Mouse (Mus musculus) gastrocnemius, postnatal 10 days (tissue): Measurements from ENCODE around the gene Snf8. TPM values are rescaled to one million over a fixed set of nuclear protein-coding genes. Genes with fewer than 3 reads are reported as not detected.

ENCODE experiments used
- DNase-seq: peaks from one replicate; pipeline ENCODE4 v3.0.0; 2021; ENCODE audit warnings: mixed read lengths
- total RNA-seq, 2 experiments: library from RNA; stranded (reverse); gene quantifications; 2 replicates each; pipeline ENCODE4 v1.2.3; 2021

Gene Snf8
- total RNA-seq, 2 experiments from 2014 or later = 31.6 to 34.5 TPM

DNA sequence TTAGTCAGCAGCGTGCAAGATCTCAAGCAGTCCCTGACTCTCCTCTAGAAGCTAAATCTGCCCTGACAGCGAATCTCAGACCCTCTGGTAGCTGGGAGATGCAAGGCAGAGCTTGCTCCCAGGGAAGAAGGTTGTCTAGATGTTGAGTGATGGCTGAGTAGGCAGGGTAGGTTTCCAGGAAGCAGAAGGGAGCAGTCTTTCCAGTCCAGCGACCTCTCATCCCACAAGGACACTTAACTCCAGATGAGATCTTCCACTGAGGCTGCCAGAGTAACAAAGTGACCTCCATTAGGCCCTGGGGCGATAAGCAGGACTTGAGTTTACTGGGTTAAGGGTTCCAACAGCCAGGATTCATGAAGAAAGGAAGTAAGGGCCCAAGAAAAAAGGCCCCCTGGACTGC is 14.1 kb upstream of the Snf8 start:
- DNase-seq = no peak

DNA sequence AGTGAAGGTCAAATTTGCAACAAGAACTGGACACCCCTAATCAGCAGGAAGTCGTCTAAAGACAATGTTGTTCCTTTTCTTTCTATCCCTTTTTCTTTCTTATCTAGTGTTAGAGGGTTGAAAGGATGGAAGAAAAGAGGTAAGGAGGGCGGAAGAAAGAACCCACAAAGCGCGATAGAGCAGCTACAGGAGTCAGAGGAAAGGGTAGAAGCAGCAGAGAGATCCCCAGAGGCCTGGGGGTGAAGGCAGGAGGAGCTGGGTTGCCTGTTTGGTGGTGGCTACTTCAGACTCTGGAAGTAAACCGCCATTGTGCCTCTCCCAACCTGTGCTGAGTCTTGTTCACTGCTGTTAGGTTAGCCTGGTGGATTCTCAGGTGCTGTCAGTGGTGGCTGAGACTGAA is 6.6 kb upstream of the Snf8 start:
- DNase-seq = no peak

DNA sequence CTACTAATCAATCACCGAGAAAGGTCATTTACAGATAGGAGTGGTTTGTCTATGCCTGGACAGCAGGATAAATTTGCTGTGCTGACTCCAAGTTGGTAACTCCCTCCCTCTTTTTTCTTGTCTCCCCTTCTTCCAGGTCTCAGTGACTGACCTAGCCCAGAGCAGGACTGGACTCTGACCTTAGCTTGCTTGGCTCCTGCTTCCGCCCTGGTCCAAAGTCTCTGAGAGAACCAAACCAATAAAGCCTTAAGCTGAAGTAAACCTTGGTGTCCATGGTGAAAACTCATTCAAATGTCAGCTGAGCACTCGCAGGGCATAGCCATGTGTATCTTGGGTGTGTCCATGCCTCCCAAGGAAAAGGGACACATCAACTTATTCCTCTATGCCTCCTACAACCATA is 4.1 kb upstream of the Snf8 start:
- DNase-seq = no peak

DNA sequence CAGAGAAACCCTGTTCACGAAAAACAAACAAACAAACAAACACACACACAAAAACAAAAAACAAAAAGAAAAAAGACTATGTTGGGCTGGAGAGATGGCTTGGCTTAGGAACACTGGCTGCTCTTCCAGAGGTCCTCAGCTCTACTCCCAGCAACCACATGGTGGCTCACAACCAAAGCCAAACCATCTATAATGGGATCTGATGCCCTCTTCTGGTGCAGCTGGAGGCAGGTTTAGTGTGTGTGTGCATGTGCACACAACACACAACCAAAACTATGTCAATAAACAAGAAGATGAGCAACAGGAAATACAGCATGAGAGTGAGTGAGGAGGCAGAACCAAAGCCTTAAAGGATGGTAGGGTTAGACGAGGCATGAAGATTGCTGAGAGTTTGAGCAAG is 3.0 kb upstream of the Snf8 start:
- DNase-seq = no peak

DNA sequence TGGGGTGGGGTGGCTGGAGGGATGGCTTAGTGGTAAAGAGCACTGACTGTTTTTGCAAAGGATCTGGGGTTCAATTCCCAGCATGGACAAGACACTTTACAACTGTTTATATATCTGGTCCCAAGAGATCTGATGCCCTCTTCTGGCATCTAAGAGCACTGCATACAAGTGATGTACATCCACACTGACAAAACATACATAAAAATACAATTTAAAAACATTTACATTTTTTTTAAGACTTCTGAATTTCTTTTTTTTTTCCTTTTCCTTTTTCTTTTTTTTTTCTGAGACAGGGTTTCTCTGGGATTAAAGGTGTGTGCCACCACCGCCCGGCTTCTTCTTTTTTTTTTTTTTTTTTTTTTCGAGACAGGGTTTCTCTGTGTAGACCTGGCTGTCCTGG is 1.4 kb upstream of the Snf8 start:
- DNase-seq = no peak

DNA sequence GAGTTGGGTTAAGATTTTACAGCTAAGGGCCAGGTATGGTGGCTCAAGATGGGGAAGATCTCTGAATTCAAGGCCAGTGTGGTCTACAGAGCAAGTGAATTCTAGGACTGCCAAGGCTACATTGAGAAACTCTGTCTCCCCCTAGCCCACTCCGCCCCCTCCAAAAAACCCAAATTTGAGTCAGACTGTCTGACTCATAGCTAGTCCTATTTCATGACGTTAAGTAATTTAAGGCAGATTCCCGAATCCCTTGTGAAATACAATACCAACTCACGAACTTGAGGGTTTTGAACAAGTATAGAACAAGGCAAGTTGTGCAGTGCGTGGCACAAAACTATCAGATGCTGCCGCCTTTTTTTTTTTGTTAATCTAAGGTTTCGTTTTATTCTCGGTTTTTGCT is 569 bp upstream of the Snf8 start:
- no peak for DNase-seq

DNA sequence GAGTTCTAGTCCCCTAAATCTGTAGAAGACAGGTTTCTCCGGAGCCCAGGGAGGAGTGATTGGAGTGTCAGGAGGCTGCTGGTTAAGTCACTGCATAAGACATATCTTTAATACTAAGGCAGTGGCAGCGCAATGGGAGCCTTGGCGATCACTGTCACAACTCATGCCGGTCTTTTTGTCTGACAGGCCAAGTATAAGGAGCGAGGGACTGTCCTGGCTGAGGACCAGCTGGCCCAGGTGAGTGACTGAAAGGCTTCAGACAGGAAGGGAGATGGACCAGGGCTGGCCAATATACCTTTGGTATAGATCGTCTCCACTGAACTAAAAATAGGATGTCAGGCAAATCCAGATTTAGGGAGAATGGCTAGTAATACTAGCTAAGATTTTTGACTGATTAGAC is 448 bp downstream of the Snf8 start:
- DNase-seq = peak; percentile 28

DNA sequence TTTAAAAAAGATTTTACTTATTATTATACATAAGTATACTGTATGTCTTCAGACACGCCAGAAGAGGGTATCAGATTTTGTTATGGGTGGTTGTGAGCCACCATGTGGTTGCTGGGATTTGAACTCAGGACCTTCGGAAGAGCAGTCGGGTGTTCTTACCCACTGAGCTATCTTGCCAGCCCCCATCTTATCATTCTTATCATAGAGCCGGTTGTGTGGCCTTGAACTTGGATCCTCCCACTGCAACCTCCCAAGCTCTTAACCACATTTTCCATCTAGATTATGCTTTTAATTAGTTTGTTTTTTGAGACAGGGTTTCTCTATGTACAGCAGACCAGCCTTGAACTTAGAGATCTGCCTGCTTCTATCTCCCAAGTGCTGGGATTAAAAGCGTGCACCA is 2.8 kb downstream of the Snf8 start:
- DNase-seq = no peak

DNA sequence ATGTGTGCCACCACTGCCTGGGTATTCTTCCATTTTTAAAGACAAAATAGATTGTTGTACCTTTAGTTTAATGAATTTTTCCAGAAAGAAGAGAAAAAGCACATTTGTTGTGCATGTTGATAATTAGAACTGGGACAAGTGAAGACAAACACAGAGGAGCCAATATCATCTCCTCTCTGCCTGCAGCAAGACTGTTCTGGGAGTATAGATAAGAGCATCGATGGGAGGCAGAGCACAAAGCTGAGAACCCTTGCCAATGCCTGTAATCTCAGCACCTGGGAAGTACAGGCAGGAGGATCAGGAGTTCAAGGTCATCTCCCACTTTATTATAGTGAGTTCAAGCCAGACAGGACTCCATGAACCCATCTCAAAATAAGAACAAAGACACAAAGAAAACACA is 3.9 kb downstream of the Snf8 start:
- DNase-seq = no peak

DNA sequence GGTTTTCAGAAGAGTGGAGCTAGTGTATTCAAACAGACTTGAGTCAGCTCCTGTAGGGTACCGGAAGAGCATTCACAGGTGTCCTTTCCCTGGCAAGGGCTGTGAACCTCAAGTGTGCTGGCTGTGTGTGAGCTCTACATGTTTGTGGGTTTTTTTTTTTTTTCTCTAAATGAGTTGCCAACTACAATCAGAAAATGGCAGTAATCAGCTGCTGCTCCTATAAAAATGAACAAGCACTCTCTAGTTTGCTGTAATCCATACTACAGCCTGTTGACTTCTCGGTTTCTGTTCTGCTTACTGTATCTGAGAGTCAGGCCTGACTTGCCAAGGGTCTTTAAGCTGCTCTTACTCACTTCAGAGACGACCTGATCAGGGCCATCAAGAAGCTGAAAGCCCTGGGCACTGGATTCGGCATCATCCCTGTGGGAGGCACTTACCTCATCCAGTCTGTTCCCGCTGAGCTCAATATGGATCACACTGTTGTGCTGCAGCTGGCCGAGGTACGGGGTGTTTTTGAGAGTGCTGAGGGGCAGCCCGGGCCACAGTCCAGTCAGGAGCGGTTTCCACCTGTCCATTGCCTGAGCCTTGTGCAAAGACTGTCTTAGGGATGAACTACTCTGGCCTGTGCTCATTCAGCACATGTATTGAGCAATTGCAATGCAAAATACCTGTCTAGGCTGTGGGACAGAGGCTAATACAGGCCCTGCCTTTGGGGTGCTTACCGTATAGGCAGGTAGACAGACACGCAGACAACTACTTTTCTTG is 10.3 kb downstream of the Snf8 start:
- no peak for DNase-seq

DNA sequence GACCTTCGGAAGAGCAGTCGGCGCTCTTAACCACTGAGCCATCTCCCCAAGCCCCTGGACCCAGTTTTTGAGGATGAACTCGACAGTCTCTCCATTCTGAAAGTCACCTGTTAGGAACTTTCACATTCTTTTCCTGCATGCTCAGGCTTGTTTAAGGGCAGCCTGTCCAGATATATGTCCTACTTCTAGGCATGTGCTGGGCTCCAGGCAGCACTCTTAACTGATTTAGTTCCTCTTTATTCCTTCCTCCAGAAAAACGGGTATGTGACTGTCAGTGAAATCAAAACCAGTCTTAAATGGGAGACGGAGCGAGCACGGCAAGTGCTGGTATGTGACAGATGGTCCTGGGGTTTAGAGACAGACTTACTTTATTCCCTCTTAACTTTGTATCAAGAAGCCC is 11.3 kb downstream of the Snf8 start:
- DNase-seq = no peak

DNA sequence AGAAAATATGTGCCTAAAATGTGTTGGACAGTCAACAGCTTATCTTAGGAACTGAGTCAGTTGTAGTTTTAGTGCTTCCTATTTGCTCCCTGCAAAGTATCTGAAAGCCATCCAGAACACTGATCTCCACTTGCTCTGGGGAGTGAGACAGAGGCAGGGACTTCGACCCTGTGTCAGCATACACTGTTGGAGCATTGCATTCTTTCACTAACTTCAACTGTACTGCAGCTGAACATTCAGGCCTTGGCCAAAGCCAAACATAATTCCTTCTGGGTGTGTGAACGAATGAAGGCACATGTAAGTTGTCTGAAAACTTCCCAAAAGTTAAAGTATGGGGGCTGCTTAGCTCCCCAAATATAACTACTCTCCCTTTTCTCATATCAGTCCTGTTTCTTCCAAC is 12.1 kb downstream of the Snf8 start:
- no peak for DNase-seq

DNA sequence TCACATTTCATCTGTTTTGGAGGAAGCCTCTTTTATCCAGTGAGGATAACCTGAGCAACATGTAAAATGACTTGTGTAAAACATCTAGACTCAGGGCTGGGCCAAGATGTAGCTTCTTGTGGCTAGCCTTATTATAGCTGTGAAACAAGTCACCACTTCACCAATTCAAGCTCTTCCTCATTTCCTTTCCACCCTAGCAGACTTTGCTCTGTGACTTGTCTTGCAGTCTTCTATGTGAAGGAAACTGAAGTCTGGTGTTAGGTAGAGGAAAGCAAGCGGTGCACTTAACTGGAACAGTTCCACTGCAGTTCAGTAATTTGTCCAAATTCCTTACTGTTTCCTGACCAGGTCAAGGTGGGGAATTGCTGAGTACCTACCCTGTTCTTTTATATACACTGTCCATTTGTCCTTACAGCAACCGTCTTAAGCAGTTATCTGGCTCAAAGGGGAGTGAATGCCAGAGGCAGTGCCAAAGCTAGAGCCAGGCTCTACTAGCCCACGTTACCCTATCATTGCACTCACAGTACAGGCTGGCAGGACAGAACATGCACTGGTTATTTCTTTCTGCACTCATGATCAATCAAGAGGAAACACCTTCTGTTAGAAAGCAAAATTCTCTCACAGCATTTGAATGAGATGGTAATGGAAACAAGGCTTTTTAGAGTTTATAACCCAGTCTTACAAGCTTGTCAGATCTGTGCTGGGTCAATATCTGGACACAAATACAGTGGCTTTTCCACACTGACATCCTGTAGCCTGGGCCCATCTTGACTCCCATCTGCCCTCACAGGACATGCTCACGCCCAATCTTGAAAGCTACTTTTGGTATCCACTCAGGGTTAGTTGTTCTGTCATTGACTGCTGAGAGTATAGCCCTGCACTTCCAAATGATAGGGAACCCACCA is 13.0 kb downstream of the Snf8 start:
- DNase-seq = no peak

DNA sequence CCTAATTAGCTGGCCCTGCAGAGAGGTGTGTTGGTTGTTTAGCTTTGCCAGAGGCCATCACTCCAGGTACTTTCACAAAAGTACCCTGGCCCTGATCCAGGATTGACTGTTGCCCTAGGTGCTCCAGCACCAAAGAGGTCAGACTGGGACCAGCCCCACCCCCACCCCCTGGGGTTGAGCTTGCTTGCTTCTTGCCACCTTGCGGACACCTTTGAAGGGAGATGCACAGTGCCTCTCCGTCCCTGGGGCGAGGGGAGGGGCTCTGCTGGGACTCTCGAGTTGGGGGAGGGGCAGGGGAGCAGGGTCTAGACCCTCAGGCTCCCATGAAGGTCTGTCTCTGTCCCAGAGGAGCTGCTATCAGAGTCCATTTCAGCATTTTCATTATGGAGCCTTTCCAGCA is 15.3 kb downstream of the Snf8 start:
- no peak for DNase-seq

DNA sequence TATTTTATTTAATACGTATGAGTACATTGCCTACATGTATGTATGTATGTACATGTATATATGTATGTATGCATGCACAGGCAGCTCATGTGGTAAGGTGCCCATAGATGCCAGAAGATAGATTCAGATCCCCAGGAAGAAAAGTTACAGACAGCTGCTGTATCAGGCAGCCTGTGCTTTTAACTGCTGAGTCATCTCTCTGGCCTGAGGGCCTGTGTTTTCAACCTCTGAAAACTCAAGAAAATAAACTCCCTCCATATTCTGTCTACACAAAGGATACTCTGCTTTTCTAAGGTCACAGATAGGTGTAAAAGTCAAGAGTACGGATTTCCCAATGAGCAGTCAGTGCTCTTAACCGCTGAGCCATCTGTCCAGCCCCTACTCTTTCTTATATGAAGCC is 16.2 kb downstream of the Snf8 start:
- DNase-seq = no peak

DNA sequence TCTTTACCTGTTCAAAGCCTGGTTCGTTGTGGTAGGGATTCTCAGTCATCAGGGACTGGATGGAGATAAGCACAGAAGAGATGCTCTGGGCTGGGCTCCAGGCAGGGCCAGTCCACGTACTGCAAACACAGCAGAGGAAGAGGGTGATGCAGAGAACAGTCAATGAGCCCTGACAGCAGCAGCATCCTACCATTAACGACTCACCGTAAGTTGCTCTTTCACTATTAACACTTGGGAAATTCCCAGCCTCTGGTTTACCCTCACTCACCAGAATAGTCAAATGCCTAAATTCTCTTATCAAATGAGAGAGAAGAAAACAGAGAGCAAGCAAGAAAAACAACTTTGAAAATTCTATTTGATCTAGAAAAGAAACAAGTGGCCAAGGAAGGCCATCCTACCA is 23.6 kb downstream of the Snf8 start:
- no peak for DNase-seq

DNA sequence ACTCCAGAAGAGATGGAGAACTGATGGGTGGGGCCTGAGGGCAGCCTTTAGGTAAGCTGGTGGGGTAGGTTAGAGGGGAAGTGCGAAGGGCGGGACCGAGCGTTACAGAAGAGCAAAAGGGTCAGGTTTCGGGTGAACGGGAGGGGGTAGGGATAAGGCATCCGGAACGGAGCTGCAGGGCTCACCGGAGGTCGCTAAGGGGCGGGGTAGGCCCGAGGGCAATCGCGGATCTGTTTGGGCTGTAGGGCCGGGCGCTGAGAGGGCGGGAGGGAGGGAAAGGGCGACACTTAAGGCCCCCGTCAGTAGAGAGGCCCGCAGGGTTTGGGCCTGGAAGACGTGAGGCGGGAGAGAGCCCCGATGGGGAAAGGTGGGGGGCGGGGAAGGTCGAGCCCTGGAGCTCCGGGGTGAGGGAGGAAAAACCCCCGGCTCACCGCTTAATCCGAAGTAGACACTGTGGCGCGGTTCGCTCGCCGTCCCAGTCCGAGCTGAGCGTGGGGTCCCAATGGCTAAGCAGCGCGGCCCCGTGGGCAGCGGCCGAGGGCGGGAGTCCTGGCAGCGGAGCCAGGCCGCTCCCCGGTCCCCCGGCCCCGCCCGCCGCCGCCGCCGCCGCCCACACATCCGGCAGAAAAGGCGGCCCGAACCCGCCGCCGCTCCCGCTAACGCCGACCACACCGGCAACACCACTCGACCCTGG is 30.0 kb downstream of the Snf8 start:
- no peak for DNase-seq

DNA sequence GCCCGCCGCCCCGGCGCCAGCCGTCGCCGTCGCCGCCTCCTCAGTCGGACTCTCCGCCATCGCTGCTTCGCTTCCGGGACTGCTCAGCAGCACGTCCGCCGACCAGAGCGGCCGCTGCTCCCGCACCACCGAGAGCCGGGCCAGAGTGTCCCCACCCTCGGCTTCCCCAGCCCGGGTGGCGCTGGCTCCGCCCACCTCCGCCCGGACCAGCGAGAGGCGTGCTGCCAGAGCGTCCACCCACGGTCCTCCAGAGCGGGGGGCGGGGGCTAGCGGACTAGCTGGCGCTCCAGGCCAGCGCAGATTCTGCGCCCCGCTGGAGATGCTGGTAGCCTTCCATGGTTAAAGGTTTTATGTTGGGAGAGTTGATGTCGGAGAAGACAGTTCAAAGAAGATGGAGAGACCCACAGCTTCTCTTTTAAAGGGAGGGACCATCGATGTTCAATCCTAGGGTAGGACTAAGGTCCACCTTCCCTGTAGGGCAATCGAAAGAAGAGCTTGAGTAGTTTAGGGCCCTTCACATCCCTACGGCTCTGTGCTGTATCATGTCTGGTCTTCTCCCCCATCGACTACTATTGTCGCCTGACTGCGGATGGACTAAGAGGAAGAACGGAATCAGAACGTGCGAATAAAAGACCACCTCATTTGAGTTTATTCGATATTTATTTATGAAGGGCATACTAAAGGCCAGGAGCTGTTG is 30.7 kb downstream of the Snf8 start, which contains the start of gene Ube2z:
Gene Ube2z (minus strand): TSS at position 174 of the 697 bp plus-strand sequence.
- DNase-seq = peak; percentile 99

DNA sequence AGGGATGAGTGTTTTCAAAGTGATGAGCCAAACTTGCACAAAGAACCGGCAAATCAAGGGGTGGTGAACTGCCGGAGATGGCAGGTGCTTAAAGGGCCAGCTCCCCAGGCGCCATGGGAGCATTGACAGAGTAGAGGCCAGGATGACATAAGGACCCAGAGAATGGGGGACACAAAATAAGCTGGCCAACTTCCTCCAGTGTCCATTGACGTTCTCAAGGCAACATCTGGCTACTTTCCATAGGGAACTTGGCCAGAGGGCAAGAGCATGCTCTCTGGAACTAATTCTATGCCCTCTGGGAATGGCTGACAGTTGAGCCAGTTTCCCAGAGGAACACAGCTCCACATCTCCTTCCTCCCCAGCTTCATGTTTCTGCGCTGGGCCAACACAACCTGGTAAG is 33.5 kb downstream of the Snf8 start:
- DNase-seq = no peak

DNA sequence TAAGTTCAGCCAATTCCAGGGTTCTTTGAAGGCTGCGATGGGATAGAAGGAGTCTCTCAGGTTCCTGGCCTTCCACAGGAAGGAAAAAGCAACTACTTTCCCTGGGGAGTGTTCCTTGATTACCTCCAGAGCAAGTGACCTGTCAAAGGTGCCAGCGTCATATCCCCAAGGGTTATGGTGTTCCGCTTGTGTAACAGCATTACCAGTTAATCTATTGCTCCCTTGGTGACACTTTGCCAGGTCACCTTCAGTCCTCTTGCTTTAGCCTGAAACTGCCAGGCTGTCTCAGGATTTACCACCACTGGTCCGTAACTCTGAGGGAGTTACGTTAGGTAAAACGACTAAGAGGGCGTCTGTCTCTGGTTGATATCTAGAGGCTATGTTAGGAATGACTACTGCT is 35.7 kb downstream of the Snf8 start:
- DNase-seq = no peak

DNA sequence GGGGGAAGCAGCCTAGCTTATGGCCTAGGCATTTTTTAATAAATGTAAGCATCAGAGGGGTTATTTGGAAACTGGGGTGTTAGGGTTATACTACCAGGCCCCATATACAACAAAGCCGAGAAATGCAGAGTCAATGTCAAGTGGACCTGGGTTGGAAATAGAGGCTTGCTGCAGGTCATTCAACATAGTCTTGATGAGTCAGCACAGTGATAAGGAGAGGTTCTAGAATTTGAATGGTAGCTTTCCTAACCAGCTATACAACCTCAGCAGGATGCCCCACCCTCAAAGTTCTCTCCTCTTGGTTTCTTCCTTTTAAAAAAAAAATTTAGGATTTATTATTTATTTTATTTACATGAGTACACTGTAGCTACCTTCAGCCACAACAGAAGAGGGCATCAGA is 36.3 kb downstream of the Snf8 start:
- DNase-seq = no peak

DNA sequence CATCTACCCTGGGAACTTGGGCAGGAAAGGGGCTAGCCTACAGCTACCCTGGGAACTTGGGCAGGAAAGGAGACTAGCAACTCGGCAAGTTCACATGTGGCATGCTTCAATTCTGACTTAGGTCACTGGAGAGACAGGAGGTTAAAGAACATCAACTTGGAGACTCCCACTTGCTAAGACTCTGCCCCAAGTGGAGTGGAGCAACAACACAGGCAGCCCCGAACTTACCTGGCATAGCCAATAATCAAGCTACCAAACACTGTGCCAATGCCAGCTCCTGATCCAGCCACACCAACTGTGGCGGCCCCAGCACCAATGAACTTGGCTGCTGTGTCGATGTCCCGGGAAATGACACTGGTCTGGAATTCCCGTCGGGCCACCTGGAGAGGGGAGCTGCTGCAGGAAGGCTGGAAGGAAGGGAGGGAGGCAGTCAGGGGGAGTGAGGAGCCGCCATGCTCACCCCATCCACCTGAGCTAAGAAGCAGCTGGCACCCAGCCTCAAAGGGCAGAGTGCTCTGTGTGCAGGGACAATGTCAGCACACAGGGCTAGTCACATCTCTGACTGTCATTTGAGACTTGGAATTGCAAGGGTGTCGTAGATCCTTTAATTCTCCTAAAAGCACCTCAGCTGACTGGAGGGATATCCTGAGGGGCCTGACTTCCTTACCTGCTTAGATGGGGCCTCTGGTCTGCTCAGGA is 38.8 kb downstream of the Snf8 start:
- no peak for DNase-seq
